Mouse (Mus musculus) embryonic facial prominence, embryonic 13.5 days (tissue): Measurements from ENCODE around the gene Klhl8. TPM values are rescaled to one million over a fixed set of nuclear protein-coding genes. Genes with fewer than 3 reads are reported as not detected.

Experiments used
- ATAC-seq: fragments of 200-750 bp; cut with Nextera tagmentation; 2 replicates; pipeline ENCODE4 v1.8.0; 2017; ENCODE audit warnings: low read depth; ENCODE audit not compliant: insufficient number of reproducible peaks, insufficient read depth, low FRiP score, low TSS enrichment
- H3K27ac ChIP-seq: fragments of 300-500 bp; sonication (generic); 2 replicates; pipeline ENCODE4 v1.5.1; 2015; ENCODE audit warnings: moderate library complexity, mild to moderate bottlenecking, inconsistent platforms
- H3K27me3 ChIP-seq: fragments of 300-500 bp; sonication (generic); 2 replicates; pipeline ENCODE4 v1.6.1; 2015; ENCODE audit warnings: mild to moderate bottlenecking, inconsistent platforms
- H3K36me3 ChIP-seq: fragments of 300-500 bp; sonication (generic); 2 replicates; pipeline ENCODE4 v1.6.1; 2015; ENCODE audit warnings: mild to moderate bottlenecking, inconsistent platforms
- H3K4me1 ChIP-seq: fragments of 300-500 bp; sonication (generic); 2 replicates; pipeline ENCODE4 v1.6.1; 2015; ENCODE audit warnings: inconsistent platforms
- H3K4me2 ChIP-seq: fragments of 300-500 bp; sonication (generic); 2 replicates; pipeline ENCODE4 v1.6.1; 2015; ENCODE audit warnings: moderate library complexity, mild to moderate bottlenecking, inconsistent platforms
- H3K4me3 ChIP-seq: fragments of 300-500 bp; sonication (generic); 2 replicates; pipeline ENCODE4 v1.5.1; 2015; ENCODE audit warnings: mild to moderate bottlenecking, inconsistent platforms
- H3K9ac ChIP-seq: fragments of 300-500 bp; sonication (generic); 2 replicates; pipeline ENCODE4 v1.6.1; 2015; ENCODE audit warnings: mild to moderate bottlenecking, inconsistent platforms
- H3K9me3 ChIP-seq: fragments of 300-500 bp; sonication (generic); 2 replicates; pipeline ENCODE4 v1.6.1; 2016; ENCODE audit warnings: inconsistent platforms
- WGBS: fragments of 180-500 bp; shearing (Covaris S2); methylation state at CpG from one replicate; pipeline ENCODE4 v1.1.7; 2015; ENCODE audit warnings: mixed read lengths; 5-methylcytosine and 5-hydroxymethylcytosine counted together
- polyA plus RNA-seq: library from polyadenylated mRNA; unstranded; fragments of >200 nt; fragmentation: Nextera tagmentation; extraction: Ambion mirVana; gene quantifications from 2 replicates; pipeline ENCODE4 v1.2.1, GENCODE M21; 2015

The Klhl8 gene
- polyA plus RNA-seq, 1 experiment from 2014 or later, result 15.3 TPM

- Histone ChIP-seq H3K4me1 (peaks cover 15% of the 10 kb centered on the region; the same call in 1 of the 2 replicates), H3K36me3 (peaks cover 9% of the 10 kb centered on the region), H3K4me3 (no peak overlapping the region), H3K4me2 (no peak overlapping the region), H3K9me3 (no peaks in the 10 kb centered on the region), H3K27me3 (no peaks in the 10 kb centered on the region), H3K9ac (no peak overlapping the region), H3K27ac (no peak overlapping the region)
- WGBS, result 48% methylated on average over 5 of the region's 5 CpGs
- ATAC-seq, result no peak
Observed at GRCm38 (mm10) chr5:103856286-103857009, 54.6 kb downstream of the Klhl8 start.

DNA sequence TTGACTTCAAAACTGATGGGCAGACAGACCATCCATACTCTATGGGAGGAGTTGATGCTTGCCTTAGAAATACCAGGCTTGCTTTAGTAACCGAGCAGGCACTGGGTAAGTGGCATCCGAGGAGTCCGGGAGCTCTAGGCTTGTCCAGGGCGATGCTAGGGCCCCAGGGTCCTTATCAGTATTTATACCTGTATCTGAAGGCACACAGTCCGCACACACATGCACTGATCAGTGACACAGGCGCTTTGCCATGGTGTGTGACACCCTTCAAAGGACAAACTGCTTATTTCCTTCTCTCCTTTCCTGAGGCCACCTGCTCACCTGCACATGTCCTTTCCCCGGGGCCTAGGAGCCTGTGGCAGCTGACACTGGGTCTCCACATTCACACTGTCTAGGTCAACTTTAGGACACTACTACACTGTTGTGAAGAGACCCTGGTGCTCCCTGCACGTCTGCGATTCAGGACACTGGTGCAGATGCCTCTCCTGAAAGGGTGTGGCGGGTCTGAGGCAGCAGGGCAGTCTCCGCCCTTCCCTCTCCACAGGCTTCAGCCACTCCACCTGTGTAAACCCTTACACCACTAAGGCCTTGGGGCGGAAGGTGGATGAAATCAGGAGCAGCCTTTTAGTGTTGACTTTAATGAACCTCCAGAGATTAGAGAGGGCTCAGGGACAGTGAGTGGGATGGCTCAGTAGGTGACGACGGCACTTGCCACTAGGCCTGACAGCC, 55.4 kb downstream of the Klhl8 start:
- peaks cover 15% of the 10 kb centered on the region; the same call in 1 of the 2 replicates for H3K4me1 ChIP-seq
- H3K9ac ChIP-seq, result no peak overlapping the region
- no peak for ATAC-seq
- no peaks in the 10 kb centered on the region for H3K9me3 ChIP-seq
- H3K4me3 ChIP-seq, result no peak overlapping the region
- H3K27ac ChIP-seq, result no peak overlapping the region
- no peaks in the 10 kb centered on the region for H3K27me3 ChIP-seq
- H3K4me2 ChIP-seq, result no peak overlapping the region
- H3K36me3 ChIP-seq, result peaks cover 13% of the 10 kb centered on the region
- WGBS, result 82% methylated on average over 14 of the region's 14 CpGs

- ATAC-seq, result no peak
- Histone ChIP-seq H3K36me3 (peaks cover 18% of the 10 kb centered on the region), H3K4me2 (no peak overlapping the region), H3K27ac (no peak overlapping the region), H3K27me3 (no peaks in the 10 kb centered on the region), H3K9ac (no peak overlapping the region), H3K4me3 (no peak overlapping the region), H3K4me1 (peaks cover 15% of the 10 kb centered on the region; the same call in 1 of the 2 replicates), H3K9me3 (no peaks in the 10 kb centered on the region)
- WGBS, result 83% methylated on average over 5 of the region's 5 CpGs
Observed at GRCm38 (mm10) chr5:103854807-103855194, 56.3 kb downstream of the Klhl8 start.

- no peak overlapping the region for H3K4me2 ChIP-seq
- ATAC-seq, result no peak
Observed at GRCm38 (mm10) chr5:103854041-103854806, 56.8 kb downstream of the Klhl8 start.

DNA sequence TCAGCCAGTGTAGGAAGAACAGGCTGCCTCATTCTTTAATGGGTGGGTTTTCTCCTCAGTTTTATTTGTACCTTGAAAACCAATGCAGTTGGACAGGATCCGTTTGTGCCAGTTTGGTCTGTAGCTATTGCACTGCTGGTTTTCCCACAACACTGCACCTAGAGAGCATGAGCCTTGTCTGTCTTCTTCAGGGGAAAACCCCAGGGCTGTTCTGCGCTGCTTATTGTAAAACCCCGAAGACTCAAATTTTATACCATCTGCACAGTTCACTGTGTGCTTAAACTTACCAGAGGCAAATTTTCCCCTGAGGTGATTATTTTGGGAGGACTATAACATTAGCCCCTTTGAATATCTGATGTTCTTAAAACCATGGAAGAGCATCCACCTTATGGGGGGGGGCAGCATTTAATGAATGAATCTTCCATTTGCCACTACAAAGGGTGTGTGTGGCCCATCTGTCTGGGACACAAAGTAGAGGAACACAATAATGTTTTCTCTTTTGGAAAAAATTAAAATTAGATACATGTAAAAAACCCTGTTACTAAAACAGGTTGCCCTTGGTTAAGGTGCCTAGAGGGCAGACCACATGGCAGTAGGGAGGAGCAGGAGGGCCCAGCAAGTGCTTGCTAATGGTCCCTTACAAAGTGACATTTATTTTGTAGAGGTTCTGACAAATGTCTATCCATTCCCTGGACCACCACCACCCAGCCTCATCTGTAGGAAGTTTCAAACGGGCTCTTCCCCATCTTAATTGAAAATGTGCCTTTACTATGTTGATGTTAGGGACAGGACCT, 58.1 kb downstream of the Klhl8 start:
- Histone ChIP-seq H3K9ac (no peak overlapping the region), H3K4me1 (peaks cover 15% of the 10 kb centered on the region; the same call in 1 of the 2 replicates), H3K4me2 (no peak overlapping the region), H3K36me3 (peaks cover 31% of the 10 kb centered on the region), H3K9me3 (no peaks in the 10 kb centered on the region), H3K27me3 (no peaks in the 10 kb centered on the region), H3K4me3 (no peak overlapping the region), H3K27ac (no peak overlapping the region)
- no peak for ATAC-seq
- 79% methylated on average over 4 of the region's 4 CpGs for WGBS

More at GRCm38 (mm10) chr5:103854041-103854806, 56.8 kb downstream of the Klhl8 start:
- H3K36me3 ChIP-seq, result peaks cover 24% of the 10 kb centered on the region
- no peak overlapping the region for H3K9ac ChIP-seq
- no peak overlapping the region for H3K4me3 ChIP-seq
- WGBS, result 64% methylated on average over 17 of the region's 17 CpGs
- H3K27me3 ChIP-seq, result no peaks in the 10 kb centered on the region
- H3K4me1 ChIP-seq, result peaks cover 15% of the 10 kb centered on the region; the same call in 1 of the 2 replicates
- no peak overlapping the region for H3K27ac ChIP-seq
- no peaks in the 10 kb centered on the region for H3K9me3 ChIP-seq

DNA sequence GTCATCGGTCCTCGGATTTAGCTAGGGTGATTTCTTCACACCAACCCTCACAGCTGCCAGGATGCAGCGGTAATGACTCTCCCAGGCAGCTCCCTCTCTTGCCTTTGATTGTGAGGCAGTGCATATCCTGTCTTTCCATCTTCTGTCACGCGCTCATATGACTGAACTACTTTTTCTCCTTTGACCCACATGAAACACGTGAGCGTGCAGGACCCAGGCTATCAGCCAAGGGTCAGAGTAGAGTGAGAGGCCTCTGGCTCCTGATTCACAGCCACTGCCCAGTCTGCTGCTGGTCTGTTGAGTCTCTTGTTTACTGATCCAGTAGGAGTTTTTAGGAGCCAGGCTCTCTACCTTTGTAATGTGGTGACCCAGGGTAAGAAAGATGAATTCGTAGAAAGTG, 62.5 kb downstream of the Klhl8 start:
- Histone ChIP-seq H3K4me2 (no peak overlapping the region), H3K9ac (no peak overlapping the region), H3K36me3 (peaks cover 37% of the 10 kb centered on the region), H3K4me1 (peaks cover 26% of the 10 kb centered on the region), H3K27me3 (peaks cover 4% of the 10 kb centered on the region), H3K9me3 (no peaks in the 10 kb centered on the region), H3K4me3 (no peak overlapping the region), H3K27ac (no peak overlapping the region)
- ATAC-seq, result no peak
- 87% methylated on average over 8 of the region's 8 CpGs for WGBS

- Histone ChIP-seq H3K4me2 (no peak overlapping the region), H3K4me1 (peaks cover 27% of the 10 kb centered on the region), H3K27ac (no peak overlapping the region), H3K36me3 (peaks cover 44% of the 10 kb centered on the region), H3K9ac (no peak overlapping the region), H3K9me3 (no peaks in the 10 kb centered on the region), H3K27me3 (peaks cover 9% of the 10 kb centered on the region), H3K4me3 (no peak overlapping the region)
- WGBS, result 27% methylated on average over 5 of the region's 5 CpGs
- ATAC-seq, result no peak
Observed at GRCm38 (mm10) chr5:103846609-103847008, 64.5 kb downstream of the Klhl8 start.

GRCm38 (mm10) chr5:103846154-103846551, 64.9 kb downstream of the Klhl8 start:
- no peak overlapping the region for H3K4me2 ChIP-seq
- 68% methylated on average over 10 of the region's 10 CpGs for WGBS
- H3K9me3 ChIP-seq, result no peaks in the 10 kb centered on the region
- H3K36me3 ChIP-seq, result peaks cover 40% of the 10 kb centered on the region
- ATAC-seq, result peak; percentile 22; the same call in 1 of the 2 replicates
- H3K27me3 ChIP-seq, result peaks cover 9% of the 10 kb centered on the region
- no peak overlapping the region for H3K4me3 ChIP-seq
- H3K9ac ChIP-seq, result no peak overlapping the region
- peak overlapping the region; percentile 17; the same call in 1 of the 2 replicates for H3K27ac ChIP-seq
- H3K4me1 ChIP-seq, result peaks cover 27% of the 10 kb centered on the region

DNA sequence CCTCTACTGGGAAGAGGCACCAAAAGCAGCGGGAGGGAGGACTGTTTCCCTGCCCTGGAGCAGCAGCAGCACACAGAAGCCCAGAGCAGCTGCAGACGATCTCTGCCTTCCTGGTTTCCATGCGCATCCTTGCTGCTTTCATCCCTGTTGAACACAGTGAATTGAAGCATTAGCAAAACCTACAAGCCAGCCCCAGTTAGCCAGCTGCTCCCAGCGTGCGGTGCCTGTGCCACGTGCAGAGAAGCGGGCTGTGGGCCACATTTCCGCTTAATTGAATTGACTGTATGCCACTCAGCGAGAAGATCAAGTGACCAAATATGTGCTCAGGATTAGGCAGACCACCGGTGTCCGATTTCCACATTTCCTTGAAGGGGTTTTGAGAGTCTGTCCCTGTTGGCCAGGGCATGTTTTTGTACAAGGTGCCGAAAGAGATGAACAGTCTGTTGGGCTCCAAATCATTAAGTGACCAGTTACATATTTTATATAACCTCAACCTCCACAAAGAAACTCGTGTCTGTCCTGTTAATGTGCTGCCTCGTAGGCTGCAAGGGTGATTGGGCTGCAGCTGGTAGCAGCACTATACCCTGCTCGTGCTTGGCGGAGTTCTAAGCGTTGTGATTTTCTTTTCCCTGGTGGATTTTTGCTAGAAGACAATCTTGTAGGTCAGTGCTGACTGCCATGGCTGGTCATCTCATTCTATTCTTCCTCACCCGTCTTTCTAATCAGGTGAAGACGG, 65.5 kb downstream of the Klhl8 start:
- 23% methylated on average over 19 of the region's 19 CpGs for WGBS
- Histone ChIP-seq H3K27me3 (peaks cover 9% of the 10 kb centered on the region), H3K9me3 (no peaks in the 10 kb centered on the region), H3K36me3 (peaks cover 34% of the 10 kb centered on the region), H3K4me3 (no peak overlapping the region), H3K4me2 (0 out of 2 replicates have a peak overlapping the region, but pooled peaks have one; percentile 11), H3K27ac (peak overlapping the region; percentile 17; the same call in 1 of the 2 replicates), H3K9ac (0 out of 2 replicates have a peak overlapping the region, but pooled peaks have one; percentile 27), H3K4me1 (peaks cover 27% of the 10 kb centered on the region)
- ATAC-seq, result no peak

- no peaks in the 10 kb centered on the region for H3K9me3 ChIP-seq
- H3K36me3 ChIP-seq, result peaks cover 21% of the 10 kb centered on the region; the same call in 1 of the 2 replicates
- H3K9ac ChIP-seq, result no peak overlapping the region
- peaks cover 34% of the 10 kb centered on the region for H3K4me1 ChIP-seq
- ATAC-seq, result no peak
- H3K4me2 ChIP-seq, result no peak overlapping the region
- WGBS, result 48% methylated on average over 1 of the region's 1 CpGs
- no peak overlapping the region for H3K27ac ChIP-seq
- H3K4me3 ChIP-seq, result no peak overlapping the region
- peaks cover 9% of the 10 kb centered on the region for H3K27me3 ChIP-seq
Observed at GRCm38 (mm10) chr5:103843938-103844337, 67.1 kb downstream of the Klhl8 start.
